Mouse (Mus musculus) MN1 (cell line): ENCODE results near the gene 2210408I21Rik.

ENCODE experiments used
- DNase-seq: peaks from one replicate; pipeline ENCODE4 v3.0.0-alpha.2; 2016; ENCODE audit warnings: low spot score

Gene 2210408I21Rik

DNA sequence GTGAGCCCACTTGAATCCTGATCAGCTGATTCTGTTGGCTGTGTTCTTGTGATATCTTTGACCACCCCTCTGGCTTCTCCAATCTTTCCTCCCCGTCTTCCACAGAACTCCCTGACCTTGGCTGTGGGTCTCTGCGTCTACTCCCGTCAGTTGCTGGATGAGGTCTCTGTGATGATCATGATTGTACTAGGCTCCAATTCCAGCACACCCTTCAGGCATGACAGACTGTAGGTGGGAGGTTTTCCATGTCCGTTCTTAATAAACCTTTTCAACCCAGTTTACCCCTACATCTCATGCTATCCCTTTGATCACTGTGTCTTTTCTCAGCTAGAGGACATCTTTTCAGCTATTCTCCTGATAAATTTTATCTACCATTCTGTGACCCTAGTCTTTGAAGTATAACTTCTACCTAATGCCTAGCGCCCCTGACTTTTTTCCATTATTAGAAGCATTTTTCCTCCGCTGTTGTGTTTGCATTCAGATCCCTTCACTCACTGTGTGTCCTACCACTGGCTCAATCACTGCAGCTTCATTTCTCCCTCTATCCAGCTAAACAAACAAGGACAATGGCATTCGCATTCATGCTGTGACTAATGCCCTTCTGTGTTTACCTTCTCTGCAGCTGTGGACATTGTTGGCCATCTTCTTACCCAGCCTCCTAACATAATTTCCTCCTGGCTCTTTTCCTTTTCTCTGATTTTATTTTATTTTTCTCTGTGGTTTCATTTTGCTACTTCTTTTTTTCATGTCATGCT lies 143.5 kb downstream of the 2210408I21Rik start:
- DNase-seq, result no peak

DNA sequence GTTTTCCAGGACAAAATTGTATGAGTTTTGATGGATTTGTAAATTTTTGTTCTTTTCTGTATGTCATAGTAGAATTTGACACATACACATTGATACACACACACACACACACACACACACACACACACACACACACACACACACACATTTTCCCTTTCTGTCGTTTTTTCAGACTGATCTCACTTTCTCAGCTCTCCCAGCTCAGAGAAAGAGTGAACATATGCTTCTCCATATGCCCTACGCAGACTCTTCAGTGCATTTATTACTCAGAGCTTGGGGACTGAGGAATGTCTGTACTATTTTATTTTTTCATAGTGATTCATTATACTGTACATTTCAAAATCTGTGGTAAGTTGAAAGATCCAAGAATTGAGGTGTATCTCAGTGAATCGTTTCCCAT lies 160.2 kb downstream of the 2210408I21Rik start:
- DNase-seq, result no peak

DNA sequence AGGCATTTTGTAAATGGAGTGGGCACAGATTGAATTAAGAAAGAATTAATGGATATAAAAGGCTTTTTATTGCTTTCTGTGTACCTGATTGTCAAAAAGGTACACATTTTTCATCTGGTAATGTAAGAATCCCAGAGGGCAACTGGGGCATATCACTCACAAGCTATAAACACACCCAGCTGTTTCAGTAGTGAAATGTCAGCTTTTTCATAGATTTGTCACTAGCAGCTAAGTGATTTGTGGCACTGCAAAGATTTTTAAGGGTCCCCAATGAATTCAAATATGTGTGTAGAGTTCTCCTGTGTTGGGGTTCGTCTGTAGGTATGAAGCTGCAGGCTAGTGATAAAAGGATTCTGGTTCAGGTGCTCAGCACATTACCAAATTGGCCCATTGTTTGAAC lies 188.8 kb downstream of the 2210408I21Rik start:
- DNase-seq, result no peak

DNA sequence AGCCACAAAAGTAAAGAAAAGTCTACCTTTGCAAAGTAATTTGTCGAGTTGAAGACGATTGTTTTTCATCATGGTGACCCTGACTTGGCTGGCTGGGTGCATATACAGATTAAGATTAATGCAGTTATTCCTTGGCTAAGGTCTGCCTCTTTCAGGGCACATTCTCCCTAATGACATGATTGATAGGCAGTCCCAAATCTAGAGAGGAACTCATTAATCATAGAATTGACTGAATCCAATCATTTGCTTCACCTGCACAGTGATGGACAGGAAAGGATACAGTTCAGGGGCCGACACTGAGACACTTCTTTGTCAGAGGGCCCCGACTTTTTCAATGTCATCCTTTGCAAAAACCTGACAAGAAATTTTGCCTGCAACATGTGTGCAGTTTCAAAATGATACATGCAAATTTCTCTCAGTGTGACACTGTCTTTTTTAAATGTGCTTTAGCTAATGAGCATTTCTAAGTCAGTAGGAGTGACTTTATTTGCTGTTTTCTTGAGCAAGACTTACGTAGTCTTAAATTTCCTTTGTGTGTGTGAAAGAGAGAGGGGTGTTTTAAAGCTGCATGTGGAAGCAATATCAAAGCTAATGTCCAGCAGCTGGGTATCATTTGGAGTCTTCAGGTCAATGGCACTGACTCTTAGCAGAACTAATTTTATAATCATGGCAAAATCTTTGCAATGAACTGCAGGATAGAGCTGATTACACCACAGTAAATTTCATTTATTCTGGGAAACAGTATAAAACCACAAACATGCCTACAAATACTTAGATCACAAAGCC lies 191.0 kb downstream of the 2210408I21Rik start:
- DNase-seq, result no peak

DNA sequence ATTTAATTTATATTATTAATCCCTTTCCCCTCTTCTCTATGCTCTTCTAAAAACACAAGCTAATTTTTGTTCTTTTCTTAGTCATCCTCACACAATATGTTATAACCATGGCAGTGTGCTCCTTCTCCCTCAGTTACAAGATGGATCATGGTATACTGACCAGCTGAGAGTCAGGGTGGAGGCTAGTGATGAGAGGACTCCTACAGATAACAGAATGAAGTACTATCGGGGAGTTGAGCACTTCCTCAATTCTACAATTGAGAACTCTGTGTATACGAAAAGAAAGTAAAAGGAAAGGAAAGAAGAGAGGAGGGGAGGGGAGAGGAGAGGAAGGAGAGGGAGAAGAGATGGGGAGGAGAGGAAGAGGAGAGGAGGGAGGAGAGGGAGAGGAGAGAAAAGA lies 206.8 kb downstream of the 2210408I21Rik start:
- no peak for DNase-seq

DNA sequence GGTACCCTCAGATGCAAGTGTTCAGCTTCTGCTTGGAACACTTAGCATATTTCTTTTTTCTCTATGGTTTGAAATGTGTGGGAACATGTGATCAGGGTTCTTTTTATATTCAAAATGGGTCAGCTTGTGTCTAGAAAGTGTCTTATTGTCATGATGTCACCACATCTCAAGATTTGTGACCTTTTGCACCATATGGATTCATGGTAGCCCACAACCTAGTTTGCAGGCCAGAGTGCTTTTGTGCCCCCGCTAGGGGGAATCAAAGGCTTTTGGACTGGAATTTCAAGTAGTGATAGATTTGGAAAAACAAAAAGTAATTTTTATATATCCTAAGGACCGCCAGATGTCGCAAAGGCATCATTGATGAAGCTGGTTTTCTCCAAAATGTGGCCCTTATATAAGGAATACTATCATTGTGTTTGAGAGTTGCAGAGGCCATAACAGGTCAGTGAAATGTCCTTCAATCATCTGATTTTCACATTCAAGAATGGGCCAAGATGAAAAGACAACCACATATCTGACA lies 250.2 kb downstream of the 2210408I21Rik start:
- DNase-seq, result no peak

DNA sequence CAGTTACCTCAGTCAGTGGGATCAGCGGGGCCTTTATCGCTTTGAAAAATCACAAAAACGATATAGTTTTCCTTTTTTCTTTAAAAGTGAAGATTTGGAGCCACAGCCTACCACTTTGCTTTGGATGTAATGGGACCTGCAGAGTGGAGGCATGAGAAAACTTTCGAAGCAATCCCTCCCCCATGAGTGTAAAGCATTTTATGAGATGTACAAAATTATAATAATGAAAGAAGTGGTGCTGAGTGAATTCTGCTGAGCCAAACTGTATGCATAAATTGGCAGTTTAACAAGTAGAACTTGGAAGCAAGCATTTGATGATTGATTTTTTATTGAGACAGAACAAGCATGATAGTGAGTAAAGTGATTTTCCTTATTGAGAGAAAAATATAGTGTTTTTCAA lies 250.7 kb downstream of the 2210408I21Rik start:
- no peak for DNase-seq

DNA sequence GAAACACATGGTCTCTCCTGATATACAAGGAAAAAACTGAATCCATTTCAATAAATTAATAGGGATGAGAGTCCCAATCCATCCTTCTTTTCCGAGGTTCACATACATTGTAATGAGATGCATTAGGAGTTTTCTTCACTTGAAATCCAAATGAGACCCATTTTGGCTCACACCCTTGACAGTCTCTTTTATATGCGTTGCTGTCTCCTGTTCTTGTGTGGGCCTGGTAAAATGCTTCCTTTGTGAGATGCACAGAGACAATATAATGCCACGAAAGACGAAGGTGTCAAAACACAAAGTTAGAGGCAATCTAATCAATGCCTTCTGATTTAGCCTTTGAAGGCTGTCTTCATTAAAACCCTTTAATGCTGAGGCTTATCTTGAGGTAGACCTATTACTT lies 252.8 kb downstream of the 2210408I21Rik start:
- no peak for DNase-seq

DNA sequence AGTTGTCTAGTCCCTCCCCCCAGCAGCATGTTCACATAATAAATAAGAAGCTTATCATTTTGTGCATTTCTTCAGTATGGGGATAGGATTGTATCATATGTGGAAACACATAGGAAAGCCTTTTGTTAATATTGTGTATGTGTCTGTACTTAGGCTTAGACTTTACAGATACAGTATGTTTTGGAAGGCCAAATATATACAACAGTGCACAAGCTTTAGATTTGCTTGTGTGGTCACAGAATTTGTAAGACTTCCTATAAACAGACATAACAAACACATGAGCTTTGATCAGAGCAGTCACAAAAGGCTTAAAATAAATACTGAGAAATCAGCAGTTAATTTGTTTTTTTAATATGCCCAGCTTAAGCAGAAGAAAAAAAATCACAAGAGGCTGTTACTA lies 253.9 kb downstream of the 2210408I21Rik start:
- DNase-seq, result no peak

DNA sequence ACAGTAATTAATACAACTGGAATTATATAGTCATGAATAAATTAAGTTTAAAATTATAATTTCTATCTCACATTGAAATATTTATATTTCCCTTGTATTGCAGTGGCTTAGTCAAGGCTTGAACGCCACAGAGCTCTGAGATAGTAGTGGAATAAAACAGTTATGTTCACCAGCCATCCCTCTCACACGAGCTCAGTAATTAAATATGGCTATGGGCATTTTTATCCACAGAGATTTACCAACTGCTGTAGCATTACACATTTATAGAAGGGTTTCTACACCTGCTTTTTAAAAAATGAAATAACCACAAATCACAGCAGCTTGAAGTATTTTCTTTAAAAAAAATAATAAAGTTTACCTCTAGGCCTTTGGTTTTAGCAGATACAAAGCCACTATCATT lies 261.0 kb downstream of the 2210408I21Rik start:
- DNase-seq, result no peak

DNA sequence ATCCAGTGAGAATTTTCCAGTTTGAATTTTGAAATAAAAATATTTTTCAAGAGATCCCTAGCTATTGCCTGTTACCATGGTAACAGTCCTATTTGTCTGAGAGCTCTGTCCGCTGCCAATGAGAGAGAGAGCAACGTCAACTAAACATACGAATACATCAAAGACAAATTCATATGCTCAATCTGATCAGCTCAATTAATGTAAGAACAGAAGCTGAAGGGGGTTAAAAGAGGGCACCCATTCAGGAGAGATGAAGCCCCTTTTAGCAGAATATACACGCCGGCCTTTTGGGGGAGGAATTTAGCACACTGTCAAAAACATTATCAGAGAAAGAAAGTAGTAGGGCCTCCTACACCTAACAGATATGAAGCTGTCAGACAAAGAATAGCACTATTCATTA lies 261.6 kb downstream of the 2210408I21Rik start:
- no peak for DNase-seq

DNA sequence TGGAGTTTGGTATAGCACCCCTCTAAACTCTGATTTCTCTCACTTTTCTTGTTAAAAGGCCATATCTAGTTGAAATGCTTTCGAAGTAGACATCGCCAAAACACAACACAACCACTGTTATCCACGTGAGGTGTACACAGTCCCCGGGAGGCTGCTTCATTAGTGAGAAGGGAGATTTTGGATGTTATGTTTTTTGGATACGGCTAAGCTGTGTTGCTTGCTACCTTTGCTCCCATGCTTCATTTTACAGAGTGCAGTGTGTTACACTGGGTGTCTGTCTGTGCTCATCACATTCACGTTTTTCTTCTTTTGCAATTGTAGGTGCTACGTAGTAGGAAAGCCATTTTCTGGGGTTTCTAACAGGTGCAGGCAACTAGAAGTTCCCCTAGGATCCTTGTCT lies 262.3 kb downstream of the 2210408I21Rik start:
- DNase-seq, result no peak

DNA sequence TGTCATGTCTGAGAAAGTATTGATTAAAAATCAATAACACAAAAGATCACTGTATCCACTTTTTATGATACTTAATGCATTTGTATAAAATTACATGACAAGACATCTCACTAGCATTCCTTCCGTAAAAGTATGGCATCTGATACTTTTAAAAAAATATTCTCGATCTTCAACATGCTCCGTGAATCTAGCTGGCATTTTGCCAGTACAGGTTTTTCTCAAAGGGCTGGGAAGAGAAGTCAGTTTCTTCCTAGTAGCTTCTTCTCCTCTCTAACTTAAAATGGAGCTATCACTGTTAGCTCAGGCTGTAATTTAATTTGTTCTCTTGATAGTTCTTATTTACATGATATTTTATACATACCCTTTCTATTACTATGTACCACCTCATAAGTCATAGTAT lies 263.1 kb downstream of the 2210408I21Rik start:
- no peak for DNase-seq

DNA sequence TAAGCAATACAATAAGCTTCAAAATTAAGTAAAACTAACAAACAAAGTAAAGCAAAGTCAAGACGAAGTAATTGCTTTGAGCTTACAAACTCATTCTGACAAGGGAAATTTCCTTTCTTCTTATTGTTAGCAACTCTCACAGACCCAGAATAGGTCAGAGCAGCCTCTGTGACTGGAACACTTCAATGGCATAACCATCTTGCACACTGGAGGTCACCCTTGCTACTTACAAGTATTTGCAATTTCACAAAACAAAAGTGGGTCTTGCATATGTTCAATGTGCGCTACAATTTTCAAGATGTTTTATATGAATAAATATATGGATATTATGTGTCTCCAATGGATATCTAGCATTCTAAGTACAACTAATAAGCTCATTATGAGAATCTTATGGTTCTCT lies 265.4 kb downstream of the 2210408I21Rik start:
- DNase-seq, result no peak

DNA sequence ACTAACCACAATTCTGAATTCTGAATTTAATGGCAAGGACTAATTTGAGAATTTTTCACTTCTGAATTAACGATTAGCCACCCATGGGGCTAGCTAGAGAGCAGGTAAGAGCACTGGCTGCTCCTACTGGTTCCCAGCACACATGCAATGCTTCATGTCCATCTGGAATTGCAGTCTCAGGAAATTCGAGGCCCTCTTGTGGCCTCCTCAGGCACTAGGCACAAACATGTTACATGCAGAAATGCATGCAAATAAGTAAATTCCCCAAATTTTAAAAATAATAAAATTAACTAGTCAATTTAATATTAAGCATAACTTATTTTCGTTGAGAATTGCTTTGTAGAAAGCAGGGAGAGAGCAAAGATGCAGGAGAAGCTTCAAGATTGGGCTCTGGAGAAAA lies 273.2 kb downstream of the 2210408I21Rik start:
- DNase-seq, result no peak

DNA sequence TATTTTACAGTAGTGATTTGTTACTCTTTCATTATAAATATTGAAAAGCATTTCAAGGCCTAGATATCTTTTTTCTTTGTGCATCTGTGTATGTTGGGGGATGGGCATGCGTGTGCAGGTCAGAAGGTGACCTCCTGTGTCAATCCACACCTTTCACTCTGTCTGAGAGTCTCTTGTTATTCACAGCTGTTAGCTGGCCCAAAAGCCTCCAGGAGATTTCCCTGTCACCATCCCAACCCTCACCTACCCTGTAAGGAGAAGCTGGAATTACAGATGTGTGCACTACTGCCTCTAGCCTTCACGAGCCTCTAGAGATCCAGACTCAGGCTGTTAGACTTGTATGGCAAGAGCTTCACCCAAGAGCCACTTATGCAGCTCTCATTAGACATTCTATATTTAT lies 274.5 kb downstream of the 2210408I21Rik start:
- no peak for DNase-seq

DNA sequence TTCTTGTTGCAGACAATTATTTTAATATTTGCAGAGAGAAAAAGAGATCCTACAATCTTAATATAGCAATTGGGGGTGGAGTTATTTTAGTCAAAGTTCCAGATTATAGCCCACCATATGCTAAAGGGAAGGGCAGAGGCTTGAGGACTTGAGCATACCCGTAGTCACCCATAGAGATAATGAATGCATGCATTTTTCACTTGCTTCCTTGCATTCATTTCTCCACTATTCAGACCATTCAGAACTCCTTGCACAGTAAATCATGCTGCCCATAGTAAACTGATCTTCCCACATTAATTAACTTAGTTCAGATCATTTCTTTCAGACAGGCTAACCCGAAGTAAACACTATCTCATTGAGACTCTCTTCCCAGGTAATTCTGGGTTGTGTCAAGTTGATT lies 277.5 kb downstream of the 2210408I21Rik start:
- no peak for DNase-seq

DNA sequence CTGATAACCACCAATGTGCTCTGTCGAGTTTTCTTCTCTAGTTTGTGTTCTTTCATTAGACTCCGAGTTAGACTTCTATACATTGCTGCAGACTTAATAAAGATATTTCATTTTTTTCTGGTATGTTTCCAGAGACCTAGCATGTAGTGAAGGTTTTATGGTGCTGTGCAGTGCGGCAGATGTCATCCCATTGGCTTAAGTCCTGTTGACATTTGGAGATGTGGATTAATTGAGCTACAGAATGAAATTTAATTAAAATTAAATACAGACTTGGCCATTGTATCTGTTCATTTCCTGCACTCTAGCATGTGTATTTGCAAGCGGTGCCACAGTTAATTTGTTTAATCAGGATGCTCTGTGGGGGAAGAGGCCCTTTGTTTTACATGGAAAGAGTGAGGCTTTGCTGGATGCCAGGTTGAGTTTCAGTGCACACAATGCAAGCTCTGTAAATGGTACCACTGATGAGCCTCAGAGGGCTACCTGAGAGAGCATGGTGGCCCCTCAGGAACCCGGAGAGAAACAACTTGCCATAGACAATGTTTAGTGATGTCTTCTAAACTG lies 314.7 kb downstream of the 2210408I21Rik start:
- no peak for DNase-seq

DNA sequence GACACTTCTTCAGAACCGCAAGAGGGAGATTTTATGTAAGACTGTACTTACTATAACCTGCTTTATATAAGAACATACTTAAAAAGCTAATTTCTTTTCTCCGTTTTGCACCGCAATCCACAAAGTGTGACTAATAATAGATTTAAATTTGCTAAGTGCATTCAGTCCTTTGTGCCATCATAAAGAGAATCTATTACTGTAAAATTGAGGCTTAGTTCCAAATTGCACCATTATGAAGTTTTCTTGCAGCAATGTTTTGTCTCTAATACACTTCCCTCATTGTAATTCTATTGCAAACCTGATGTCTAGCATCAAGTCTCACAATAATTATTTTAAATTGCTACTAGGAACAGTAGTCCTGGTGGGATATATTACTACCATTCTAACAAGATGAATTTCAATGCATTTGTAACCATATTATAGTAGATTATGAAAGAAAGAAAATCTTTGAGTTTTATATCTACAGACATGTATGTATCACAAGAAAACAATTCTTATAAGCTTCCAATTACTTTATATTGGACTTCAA lies 334.8 kb downstream of the 2210408I21Rik start:
- DNase-seq, result no peak

DNA sequence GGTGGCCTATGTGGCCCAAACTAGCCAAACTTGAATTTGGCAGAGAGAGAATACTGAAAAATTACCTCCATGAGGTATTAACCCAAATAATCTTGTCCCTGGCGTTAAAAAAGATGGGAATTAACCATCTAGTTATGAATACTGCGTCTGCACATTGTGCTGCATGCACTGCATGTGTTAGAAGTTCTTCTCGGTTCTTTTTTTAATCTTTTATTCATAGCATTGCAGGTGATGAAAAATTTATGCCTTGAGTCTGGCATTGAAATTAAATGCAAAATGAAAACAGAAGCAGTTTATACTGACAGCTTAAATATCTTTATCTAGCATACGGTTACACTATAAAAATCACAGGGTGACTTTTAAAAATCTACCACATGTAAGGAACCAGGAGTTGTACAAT lies 341.1 kb downstream of the 2210408I21Rik start:
- no peak for DNase-seq

DNA sequence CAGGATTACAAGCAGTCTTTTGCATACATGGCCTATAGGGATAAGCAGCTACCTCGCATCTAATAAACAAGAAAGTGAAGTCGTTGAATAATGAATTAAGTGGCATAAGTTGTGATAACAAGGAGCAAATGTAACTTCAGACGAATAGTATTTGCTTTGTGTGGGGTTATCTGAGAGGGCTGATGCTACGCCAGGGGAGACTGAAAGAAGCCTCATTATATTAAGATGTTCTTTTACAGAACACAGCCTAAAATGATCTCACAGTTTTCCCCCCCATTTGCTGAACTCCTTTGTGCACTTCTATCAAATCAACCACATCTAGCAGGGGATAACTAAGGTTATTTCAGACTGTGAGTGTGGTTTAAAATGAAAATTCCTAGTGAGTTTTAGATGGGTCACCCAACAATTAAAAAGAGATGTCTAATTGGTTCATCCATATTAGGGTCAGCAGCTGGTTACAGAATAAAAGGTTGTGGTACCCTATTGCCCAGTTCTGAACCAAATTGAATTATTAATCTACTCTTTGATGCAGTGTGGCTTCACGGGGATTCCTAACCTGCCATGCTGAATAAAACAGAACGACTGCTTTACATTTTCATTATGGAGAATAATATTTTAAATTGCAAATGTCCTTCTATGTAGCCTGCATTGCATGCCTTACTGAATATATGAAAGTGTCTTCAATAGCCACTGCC lies 343.2 kb downstream of the 2210408I21Rik start:
- no peak for DNase-seq
